Mouse (Mus musculus) G1E-ER4 (cell line): ENCODE measurements around the gene Ppp2r5e. TPM values are rescaled to one million over a fixed set of nuclear protein-coding genes. Genes with fewer than 3 reads are reported as not detected.

Source experiments
- GATA1 ChIP-seq: IDR thresholded peaks from one replicate; pipeline ENCODE4 v1.8.0; 2012; ENCODE audit warnings: low read length, inconsistent platforms
- polyA plus RNA-seq: library from polyadenylated mRNA; stranded (reverse); fragments of >175 nt; gene quantifications from 2 replicates; pipeline ENCODE4 v1.2.3, GENCODE M21; 2012

Gene Ppp2r5e
- polyA plus RNA-seq, result 92.8 and 114 TPM in 2 replicates

DNA sequence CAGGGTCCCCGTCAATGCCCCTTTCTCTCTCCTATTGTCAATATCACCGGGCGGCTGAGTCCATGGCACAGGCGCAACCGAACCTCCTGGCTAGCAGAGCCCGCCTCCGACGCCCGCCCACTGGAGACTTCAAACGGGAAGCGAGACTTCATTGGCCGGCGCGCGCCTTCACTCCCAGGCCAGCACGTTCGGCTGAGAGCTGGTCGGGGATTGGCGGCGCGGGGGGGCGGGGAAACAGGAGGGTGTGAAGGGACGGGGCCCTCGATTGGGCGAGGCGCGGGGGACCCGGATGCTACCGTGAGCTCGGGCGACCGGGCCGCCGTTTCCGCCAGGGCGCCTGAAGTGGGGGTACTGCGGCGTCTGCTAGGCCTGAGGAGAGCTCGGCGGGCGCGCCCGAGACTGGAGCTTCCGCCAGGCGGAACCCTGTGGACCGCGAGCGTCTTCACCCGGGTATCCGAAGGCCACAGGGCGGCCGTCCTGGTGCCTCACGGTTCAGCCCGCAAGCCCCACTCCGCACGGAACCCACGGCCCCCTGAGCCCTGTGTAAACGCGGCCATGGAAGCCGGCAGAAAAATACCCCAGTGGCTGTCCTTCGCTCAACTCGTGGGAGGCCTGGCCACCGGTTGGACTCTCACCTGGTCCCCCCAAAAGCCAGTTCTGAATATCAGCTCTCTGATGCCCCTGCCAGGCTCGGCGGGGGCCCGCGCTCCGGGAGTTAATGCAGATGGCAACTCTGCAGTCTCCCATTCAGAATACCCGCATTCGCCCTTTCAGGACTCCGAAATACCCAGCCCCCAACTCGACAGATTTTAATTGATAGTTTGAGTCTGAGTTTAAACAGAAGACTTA is at the start of gene Ppp2r5e:
Ppp2r5e (minus strand) TSS at position 92 of the 849 bp plus-strand sequence.
- TF ChIP-seq GATA1, result no peak

DNA sequence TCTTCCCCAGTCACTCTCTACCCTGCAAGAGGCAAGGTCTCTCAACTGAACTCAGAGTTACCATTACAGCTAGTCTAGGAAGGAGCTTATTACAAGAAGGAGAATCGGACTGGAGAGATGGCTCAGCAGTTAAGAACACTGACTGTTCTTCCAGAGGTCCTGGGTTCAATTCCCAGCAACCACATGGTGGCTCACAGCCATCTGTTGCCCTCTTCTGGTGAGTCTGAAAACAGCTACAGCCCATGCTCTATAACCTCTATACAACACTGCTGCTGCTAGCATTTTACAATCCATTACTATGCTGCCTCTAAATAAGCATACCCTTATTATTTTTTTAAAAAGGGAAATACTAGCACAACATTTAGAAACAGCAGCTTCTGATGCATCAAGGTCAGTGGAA is 49.7 kb upstream of the Ppp2r5e start:
- no peak for TF ChIP-seq GATA1

DNA sequence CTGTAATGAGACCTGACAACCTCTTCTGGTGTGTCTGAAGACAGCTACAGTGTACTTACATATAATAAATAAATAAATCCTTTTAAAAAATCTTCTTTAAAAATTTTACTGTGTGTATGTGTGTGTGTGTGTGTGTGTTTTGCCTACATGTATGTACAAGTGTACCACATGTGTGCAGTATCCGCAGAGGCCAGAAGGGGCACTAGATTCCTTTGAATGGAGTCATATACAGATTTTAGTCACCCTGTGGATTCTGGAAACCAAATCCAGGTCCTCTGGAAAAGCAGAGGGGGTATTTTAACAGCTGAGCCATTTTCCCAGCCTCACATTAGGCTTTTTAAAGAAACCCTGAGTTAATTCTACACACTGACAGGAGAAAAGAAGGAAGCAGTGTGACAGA is 45.7 kb upstream of the Ppp2r5e start:
- no peak for TF ChIP-seq GATA1

DNA sequence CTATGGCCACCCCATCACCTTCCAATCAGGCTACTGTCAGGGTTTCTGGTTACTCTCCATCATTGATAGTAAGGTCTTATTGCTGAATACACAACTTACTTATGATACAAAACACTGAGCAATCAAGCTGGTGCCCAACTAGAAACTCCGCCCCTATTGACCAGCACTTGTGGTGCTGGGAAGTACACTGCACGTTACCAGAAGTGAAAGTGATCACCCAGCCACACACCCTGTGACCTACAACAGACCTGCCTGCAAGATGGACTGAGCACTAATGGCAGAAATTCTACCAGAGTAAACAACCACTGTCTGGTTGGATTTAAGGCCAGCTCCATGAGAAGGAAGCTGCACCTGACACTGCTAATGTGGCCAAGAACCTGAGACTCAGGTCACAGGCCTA is 42.3 kb upstream of the Ppp2r5e start:
- no peak for TF ChIP-seq GATA1

DNA sequence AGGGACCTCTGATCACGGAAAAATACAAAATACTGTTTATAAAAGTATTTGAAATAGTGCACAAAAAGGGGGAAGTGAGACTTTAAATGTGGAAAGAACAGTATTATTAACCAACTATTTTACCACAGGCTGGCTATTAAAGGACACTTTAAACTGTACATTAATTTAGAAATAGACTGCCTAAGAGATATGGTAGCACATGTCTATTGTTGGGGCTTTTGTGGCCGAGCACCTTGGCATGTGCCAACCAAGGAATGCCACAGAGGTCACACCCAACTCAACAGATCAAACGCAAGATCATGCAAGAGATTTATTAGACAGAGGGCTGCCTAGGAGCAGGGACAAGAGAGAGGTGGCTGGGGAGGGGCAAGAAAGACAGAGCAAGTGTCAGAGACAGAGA is 41.1 kb upstream of the Ppp2r5e start:
- TF ChIP-seq GATA1, result no peak

DNA sequence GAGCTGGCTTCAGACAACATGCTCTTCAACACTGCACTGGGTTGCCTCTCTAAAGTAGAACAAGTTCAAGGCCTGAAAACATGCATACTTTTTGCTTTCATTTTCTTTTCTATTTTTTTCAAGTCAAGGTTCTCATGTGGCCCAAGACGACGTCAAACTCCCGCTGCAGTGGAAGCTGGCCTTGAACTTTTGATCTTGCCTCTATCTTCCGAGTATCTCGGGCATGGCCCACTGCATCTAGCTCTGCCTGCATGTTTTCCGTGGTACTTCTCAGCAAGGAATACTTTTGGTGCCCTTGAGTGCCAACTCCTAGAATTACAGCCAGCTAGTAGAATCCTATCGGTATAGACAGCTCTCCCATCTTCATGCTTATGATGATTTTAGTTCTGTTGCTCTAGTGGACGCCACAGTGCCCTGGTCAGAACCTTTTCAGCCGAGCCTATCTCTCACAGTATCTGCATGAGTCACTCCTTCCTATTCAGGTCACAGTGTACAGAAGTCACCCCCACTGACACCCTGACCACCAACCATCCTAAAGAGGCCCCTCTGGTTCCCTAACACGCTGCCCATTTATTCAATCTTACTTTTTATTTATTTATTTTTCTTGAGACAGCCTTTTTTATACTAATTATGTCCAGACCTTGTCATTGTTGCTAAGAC is 39.9 kb upstream of the Ppp2r5e start:
- no peak for TF ChIP-seq GATA1

DNA sequence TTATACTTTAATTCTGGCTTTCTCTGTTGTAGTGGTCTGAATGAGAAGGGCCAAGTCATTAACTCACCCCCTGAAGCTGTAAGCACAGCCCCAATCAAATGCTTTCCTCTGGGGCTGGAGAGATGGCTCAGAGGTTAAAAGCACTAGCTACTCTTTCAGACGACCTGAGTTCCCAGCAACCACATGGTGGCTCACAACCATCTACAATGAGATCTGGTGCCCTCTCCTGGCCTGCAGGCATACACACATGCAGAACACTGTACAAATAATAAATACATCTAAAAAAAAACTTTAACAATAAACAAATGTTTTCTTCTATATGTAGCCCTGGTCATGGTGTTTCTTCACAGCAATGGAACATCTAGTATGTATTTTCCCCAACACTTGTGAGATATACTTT is 33.6 kb upstream of the Ppp2r5e start:
- TF ChIP-seq GATA1, result no peak

DNA sequence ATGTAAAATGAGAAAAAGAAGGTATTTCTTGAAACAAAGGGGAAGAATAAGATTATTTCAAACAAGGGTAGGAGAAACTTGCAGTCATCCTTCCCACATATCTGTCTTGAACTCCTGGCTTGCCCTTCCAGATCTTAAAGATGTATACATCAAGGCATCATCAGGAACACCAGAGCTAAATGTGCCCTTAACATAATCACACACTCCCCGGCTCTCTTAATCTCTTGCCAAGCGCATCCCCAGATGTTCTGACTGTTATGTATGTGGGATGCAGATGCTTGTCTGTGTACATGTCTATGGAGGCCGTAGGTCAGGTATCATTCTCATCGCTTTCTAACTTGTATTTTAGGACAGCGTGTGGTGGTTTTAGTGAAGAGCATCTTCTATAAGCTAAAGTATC is 27.2 kb upstream of the Ppp2r5e start:
- no peak for TF ChIP-seq GATA1

DNA sequence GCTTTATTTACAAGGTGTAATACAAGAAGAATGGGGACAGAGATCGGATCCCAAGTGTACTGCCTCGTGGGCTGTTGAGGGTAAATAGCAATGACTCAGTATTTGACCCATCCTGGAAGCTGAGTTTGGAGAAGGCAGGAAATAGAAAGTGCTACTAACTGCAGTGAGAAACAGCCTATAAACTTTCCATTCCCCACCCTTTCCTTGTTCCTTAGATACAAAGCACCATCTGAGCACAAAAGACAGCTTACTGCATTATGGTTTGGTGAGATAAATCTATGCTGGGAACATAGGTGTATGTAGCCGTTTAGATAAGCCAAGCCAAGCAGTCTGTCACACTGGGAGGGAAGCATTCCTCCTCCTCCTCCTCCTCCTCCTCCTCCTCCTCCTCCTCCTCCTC is 26.8 kb upstream of the Ppp2r5e start:
- no peak for TF ChIP-seq GATA1

DNA sequence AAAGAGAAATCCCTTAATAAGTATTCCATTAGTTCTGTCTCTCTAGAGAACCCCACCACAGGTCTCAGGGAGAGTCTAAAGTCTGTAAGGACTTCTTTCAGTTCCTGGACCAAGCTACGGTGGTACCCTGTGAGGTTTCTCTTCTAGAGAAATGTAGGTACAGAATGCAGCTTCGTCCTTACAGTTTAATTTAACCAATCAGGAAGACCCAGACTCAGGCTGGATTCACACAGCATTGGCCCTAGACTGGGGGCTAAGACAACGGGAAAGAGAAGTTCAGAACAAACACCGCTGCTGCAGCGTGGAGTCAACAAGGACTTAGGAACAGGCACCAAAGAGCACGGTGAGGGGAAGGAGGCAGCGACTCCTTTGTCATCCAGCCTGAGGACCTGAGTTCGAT is 20.8 kb upstream of the Ppp2r5e start:
- no peak for TF ChIP-seq GATA1

DNA sequence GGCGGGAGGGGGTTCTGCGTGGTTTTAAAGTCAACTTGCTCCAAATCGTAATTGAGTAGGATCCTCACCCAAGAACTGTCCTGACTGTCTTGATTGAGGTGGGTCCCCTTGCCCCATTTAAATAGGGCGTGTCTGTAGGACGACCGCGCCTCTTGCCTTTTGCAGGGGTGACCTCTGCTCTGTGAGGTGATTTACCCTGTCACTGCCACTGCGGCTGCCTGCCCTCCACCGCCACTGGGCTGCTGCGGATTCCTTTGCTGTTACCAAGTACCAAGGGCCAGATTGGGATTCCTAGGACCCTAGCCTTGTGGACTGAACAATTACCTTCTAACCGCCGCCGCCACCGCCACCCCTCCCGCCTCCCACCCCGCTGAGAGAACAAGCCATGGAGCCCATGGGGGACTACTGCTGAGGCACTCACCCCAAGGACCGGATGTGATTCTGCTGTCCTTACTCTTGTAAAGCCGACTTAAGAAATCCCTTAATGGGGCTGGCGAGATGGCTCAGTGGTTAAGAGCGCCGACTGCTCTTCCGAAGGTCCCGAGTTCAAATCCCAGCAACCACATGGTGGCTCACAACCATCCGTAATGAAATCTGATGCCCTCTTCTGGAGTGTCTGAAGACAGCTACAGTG is 20.2 kb upstream of the Ppp2r5e start:
- TF ChIP-seq GATA1, result no peak

DNA sequence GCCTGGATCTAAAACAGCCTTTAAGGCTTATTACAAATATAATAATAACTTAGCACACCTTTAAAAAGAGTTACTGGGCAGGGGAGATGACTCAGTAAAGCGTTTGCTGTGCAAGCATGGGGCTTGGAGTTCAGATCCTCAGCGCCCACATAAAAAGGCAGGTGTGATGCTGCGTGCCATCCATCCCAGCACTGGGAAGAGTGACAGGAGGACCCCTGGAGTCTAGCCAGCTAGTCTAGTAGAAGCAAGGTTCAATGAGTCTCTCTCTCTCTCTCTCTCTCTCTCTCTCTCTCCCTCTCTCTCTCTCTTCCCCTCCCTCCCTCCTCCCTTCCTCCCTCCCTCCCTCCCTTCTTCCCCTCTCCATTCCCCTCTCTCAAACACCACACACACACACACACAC is 19.5 kb upstream of the Ppp2r5e start:
- no peak for TF ChIP-seq GATA1

DNA sequence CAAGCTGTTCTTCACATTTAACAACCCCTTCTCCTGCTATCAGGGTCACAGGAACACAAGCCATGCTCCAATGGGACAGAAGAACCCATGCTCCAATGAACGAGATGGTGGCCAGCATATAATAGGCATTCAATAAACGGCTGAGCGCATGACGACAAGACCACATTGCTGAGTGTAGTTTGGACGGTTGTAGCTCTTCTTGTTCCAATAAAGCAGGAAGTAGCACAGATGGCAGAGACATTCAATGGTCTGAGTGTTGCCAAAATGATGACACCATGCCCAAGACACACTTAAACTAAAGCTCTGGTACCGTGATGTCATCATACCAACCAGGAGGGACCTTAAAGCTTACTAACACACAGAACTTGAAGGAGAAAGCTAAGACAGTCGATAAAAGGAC is 16.7 kb upstream of the Ppp2r5e start:
- TF ChIP-seq GATA1, result no peak

DNA sequence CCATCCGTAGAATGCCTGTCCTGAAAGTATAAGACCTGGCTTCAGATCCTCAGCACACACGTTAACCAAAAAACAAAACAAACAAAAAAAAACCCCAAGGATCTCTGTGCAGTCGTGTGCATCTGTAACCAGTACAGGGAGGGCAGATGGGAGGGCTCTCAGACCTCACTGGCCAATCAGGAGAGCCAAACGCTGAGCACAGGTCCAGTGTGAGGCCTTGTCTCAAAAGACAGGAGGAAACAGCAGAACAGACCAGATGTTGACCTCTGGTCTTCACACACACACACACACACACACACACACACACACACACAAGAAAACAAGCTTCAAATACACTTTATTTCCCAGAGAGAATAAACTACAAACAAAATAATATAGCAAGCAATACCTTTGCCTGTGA is 3.4 kb upstream of the Ppp2r5e start:
- no peak for TF ChIP-seq GATA1

DNA sequence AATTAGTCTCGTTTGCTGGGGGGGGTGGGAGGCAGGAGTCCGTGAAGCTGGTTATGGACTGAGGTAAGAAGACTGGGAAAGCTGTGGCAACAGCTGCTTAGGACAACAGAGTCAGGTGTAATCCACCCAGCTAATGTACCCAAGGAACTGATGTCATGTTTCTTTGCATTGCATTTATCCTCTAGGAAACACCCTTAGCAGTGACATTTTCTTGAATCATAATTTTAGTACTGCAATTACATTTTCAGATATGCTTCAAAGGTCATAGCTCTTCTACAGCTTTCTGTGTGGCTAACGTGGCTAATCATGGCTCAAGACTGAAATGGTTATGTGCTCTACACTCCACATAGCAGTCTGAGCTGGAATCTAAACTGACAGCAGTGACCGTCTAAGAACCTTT is 2.9 kb upstream of the Ppp2r5e start:
- TF ChIP-seq GATA1, result no peak

DNA sequence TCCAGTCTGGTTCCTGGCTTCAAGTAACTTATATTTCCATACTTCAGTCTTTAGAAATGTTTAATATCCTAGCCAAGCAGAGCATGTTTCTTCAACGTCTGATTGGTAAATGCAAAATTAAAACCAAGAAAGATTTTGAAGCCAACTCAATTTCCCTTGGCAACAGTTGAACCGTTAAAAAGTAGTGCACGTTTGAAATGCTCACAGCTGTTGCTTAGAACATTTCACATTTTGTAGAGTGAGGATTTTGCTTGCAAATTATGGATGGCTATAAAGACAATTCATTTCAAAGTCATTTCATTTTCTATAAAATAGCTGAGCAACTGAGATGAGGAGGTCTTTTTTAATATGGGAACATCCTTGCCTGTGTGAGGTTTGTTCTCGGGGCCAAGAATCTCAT is 1.7 kb upstream of the Ppp2r5e start:
- no peak for TF ChIP-seq GATA1

DNA sequence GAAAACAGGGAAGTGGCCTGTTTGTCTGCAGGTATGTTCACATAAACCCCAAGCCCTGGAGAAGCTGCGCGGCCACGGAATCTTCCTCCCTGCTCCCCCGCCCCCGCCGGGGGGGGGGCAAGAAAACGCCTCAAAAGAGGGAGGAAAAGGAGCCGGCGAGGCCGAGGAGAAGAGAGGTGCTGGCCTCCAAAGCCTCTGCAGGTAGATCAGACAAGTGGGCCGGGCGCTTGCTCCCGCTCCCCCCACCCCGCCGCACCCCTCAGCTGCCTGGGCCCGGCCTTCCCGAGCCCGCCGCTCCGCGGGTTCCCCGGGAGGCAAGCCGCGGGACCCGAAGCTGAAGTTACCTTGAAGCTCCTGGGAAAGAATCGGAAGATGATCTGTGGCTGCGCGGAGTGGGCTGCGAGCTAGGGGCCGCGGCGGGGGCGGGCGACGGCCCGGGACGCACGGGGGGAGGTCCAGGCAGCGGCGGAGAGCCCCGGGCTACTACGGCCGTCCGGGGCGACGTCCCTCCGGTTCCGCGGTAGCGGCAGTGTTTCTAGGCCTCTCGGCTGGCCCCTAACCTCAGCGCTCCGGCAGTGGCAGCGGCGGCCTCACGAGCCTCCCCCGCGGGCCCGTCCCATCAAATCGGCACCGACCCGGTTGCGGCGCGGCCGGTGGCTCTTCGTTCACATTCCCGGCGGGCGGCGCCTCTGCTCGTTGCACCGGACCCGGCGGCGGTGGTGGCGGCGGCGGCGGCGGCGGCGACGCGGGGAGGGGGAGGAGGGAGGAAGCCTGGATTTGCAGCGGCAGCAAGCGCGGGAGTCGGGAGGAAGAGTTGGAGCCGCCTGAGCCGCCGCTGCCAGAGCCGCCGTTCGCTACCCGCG is 523 bp downstream of the Ppp2r5e start:
- TF ChIP-seq GATA1, result no peak
